Mouse (Mus musculus) myocyte (in vitro differentiated cells): ENCODE measurements at regions not wholly inside any gene's neighbourhood (a gene's known extent, or its start where the extent isn't known, plus 50 kb on each side); places are given as distances from the start of the nearest gene placed in this dataset.

Source experiments
- H3K27me3 ChIP-seq: one replicate; pipeline ENCODE4 v1.6.1; 2011; ENCODE audit not compliant: control insufficient read depth, insufficient read depth, insufficient read length
- H3K36me3 ChIP-seq: one replicate; pipeline ENCODE4 v1.6.1; 2011; ENCODE audit not compliant: control insufficient read depth, insufficient read depth
- H3K4me2 ChIP-seq: one replicate; pipeline ENCODE4 v1.6.1; 2011; ENCODE audit warnings: low read depth, control low read depth
- H3K4me3 ChIP-seq: one replicate; pipeline ENCODE4 v1.5.1; 2011; ENCODE audit warnings: mild to moderate bottlenecking, control low read depth, moderate library complexity
- H3K79me2 ChIP-seq: one replicate; pipeline ENCODE4 v1.6.1; 2011; ENCODE audit not compliant: control insufficient read depth, insufficient read depth
- H3ac ChIP-seq: one replicate; pipeline ENCODE4 v1.6.1; 2011; ENCODE audit not compliant: control insufficient read depth, insufficient read length
- CEBPB ChIP-seq: IDR thresholded peaks from 2 replicates; pipeline ENCODE4 v1.6.1; 2011; ENCODE audit warnings: mild to moderate bottlenecking, moderate library complexity; ENCODE audit not compliant: poor library complexity, insufficient read depth, severe bottlenecking
- E2F4 ChIP-seq: IDR thresholded peaks from one replicate; pipeline ENCODE4 v1.6.1; 2011; ENCODE audit warnings: mild to moderate bottlenecking, control low read depth, moderate library complexity; ENCODE audit not compliant: insufficient read depth
- MAX ChIP-seq: IDR thresholded peaks from one replicate; pipeline ENCODE4 v1.6.1; 2011; ENCODE audit warnings: low read depth, mild to moderate bottlenecking, control low read depth
- MYOD1 ChIP-seq, 3 experiments: IDR thresholded peaks; one replicate each; pipeline ENCODE4 v1.6.1; 2011; ENCODE audit warnings: control low read depth in 2 of 3, low read depth in 2 of 3, mild to moderate bottlenecking in 2 of 3, moderate library complexity in 1 of 3; ENCODE audit not compliant: insufficient read length in 2 of 3, control insufficient read depth in 1 of 3
- MYOG ChIP-seq, 3 experiments: IDR thresholded peaks; one replicate each; pipeline ENCODE4 v1.6.1; 2011; ENCODE audit warnings: control low read depth in 2 of 3, low read depth in 2 of 3, mild to moderate bottlenecking in 2 of 3; ENCODE audit not compliant: insufficient read length in 2 of 3, control insufficient read depth in 1 of 3, insufficient read depth in 1 of 3
- POLR2A ChIP-seq: IDR thresholded peaks from one replicate; pipeline ENCODE4 v1.6.1; 2011; ENCODE audit warnings: low read depth, mild to moderate bottlenecking, control low read depth, moderate library complexity; ENCODE audit not compliant: insufficient read length
- POLR2AphosphoS2 ChIP-seq: IDR thresholded peaks from one replicate; pipeline ENCODE4 v1.6.1; 2011; ENCODE audit warnings: low read depth, control low read depth; ENCODE audit not compliant: insufficient read length
- REST ChIP-seq: IDR thresholded peaks from one replicate; pipeline ENCODE4 v1.6.1; 2011; ENCODE audit warnings: mild to moderate bottlenecking, control low read depth, moderate library complexity; ENCODE audit not compliant: insufficient read depth, insufficient read length
- SRF ChIP-seq: IDR thresholded peaks from one replicate; pipeline ENCODE4 v1.6.1; 2011; ENCODE audit warnings: low read depth; ENCODE audit not compliant: control insufficient read depth, insufficient read length
- TCF12 ChIP-seq: IDR thresholded peaks from one replicate; pipeline ENCODE4 v1.6.1; 2011; ENCODE audit warnings: mild to moderate bottlenecking, control low read depth; ENCODE audit not compliant: poor library complexity, insufficient read depth, severe bottlenecking
- TCF3 ChIP-seq: IDR thresholded peaks from one replicate; pipeline ENCODE4 v1.6.1; 2011; ENCODE audit warnings: low read depth, control low read depth; ENCODE audit not compliant: insufficient read length
- USF1 ChIP-seq: IDR thresholded peaks from one replicate; pipeline ENCODE4 v1.6.1; 2011; ENCODE audit warnings: low read depth, mild to moderate bottlenecking, control low read depth, moderate library complexity

GRCm38 (mm10) chr1:94263313-94263712 lies 211.0 kb upstream of the Pdcd1 start:
- no peak overlapping the region for H3ac ChIP-seq
- H3K36me3 ChIP-seq = no peaks in the 10 kb centered on the region
- no peaks in the 10 kb centered on the region for H3K79me2 ChIP-seq
- H3K4me2 ChIP-seq = no peak overlapping the region
- TF ChIP-seq TCF3 (no peak), POLR2A (no peak), TCF12 (no peak), SRF (no peak), POLR2AphosphoS2 (no peak), MAX (no peak), CEBPB (no peak), REST (no peak)
- H3K27me3 ChIP-seq = no peaks in the 10 kb centered on the region
- no peak overlapping the region for H3K4me3 ChIP-seq

- no peaks in the 10 kb centered on the region for H3K36me3 ChIP-seq
- TF ChIP-seq CEBPB (no peak), TCF12 (no peak), MYOD1 (IDR thresholded peaks at IDR 0.05; ENCODE audit: control insufficient read depth in 1 of 3, insufficient read length in 2 of 3, low read depth in 2 of 3) (no peak), SRF (no peak), POLR2A (no peak), E2F4 (no peak), USF1 (no peak), REST (no peak), MAX (no peak), MYOG (IDR thresholded peaks at IDR 0.05; ENCODE audit: control insufficient read depth in 1 of 3, insufficient read depth in 1 of 3, insufficient read length in 2 of 3, low read depth in 2 of 3) (no peak), TCF3 (no peak)
Observed at GRCm38 (mm10) chr1:94235426-94235825, 183.1 kb upstream of the Pdcd1 start.

GRCm38 (mm10) chr1:94221006-94221405 lies 168.7 kb upstream of the Pdcd1 start:
- no peaks in the 10 kb centered on the region for H3K79me2 ChIP-seq
- no peak overlapping the region for H3K4me3 ChIP-seq
- TF ChIP-seq POLR2AphosphoS2 (no peak), MAX (no peak), TCF3 (no peak), E2F4 (no peak), REST (no peak), POLR2A (no peak), SRF (no peak)
- H3K4me2 ChIP-seq = no peak overlapping the region
- no peaks in the 10 kb centered on the region for H3K27me3 ChIP-seq
- H3K36me3 ChIP-seq = no peaks in the 10 kb centered on the region
- H3ac ChIP-seq = no peak overlapping the region

More at GRCm38 (mm10) chr1:94235426-94235825, 183.1 kb upstream of the Pdcd1 start:
- Histone ChIP-seq H3K4me3 (no peak overlapping the region), H3K4me2 (no peak overlapping the region), H3ac (no peak overlapping the region), H3K79me2 (no peaks in the 10 kb centered on the region), H3K27me3 (no peaks in the 10 kb centered on the region)

GRCm38 (mm10) chr1:94217407-94217806 lies 165.1 kb upstream of the Pdcd1 start:
- no peaks in the 10 kb centered on the region for H3K36me3 ChIP-seq
- no peak overlapping the region for H3ac ChIP-seq
- H3K27me3 ChIP-seq = no peaks in the 10 kb centered on the region
- TF ChIP-seq MYOG (IDR thresholded peaks at IDR 0.05; ENCODE audit: control insufficient read depth in 1 of 3, insufficient read depth in 1 of 3, insufficient read length in 2 of 3, low read depth in 2 of 3) (no peak), MYOD1 (IDR thresholded peaks at IDR 0.05; ENCODE audit: control insufficient read depth in 1 of 3, insufficient read length in 2 of 3, low read depth in 2 of 3) (no peak), TCF3 (no peak), SRF (no peak), USF1 (no peak), TCF12 (no peak), POLR2AphosphoS2 (no peak), REST (no peak), E2F4 (no peak), CEBPB (no peak), POLR2A (no peak), MAX (no peak)
- no peak overlapping the region for H3K4me3 ChIP-seq
- no peak overlapping the region for H3K4me2 ChIP-seq
- H3K79me2 ChIP-seq = no peaks in the 10 kb centered on the region

- H3K36me3 ChIP-seq = no peaks in the 10 kb centered on the region
- no peaks in the 10 kb centered on the region for H3K27me3 ChIP-seq
- H3K4me2 ChIP-seq = no peak overlapping the region
- no peak overlapping the region for H3ac ChIP-seq
- no peak for TF ChIP-seq POLR2AphosphoS2
- TF ChIP-seq CEBPB = no peak
- TF ChIP-seq MYOD1 (IDR thresholded peaks at IDR 0.05; ENCODE audit: control insufficient read depth in 1 of 3, insufficient read length in 2 of 3, low read depth in 2 of 3) = no peak
- TF ChIP-seq MYOG (IDR thresholded peaks at IDR 0.05; ENCODE audit: control insufficient read depth in 1 of 3, insufficient read depth in 1 of 3, insufficient read length in 2 of 3, low read depth in 2 of 3) = no peak
- TF ChIP-seq TCF12 = no peak
- no peak for TF ChIP-seq TCF3
- TF ChIP-seq E2F4 = no peak
- TF ChIP-seq REST = no peak
- TF ChIP-seq USF1 = no peak
- TF ChIP-seq POLR2A = no peak
- no peak for TF ChIP-seq MAX
- no peak for TF ChIP-seq SRF
- H3K4me3 ChIP-seq = no peak overlapping the region
- no peaks in the 10 kb centered on the region for H3K79me2 ChIP-seq
Observed at GRCm38 (mm10) chr1:94208929-94209328, 156.6 kb upstream of the Pdcd1 start.
